Mouse (Mus musculus): ENCODE results near the gene Dennd4a.

DNA sequence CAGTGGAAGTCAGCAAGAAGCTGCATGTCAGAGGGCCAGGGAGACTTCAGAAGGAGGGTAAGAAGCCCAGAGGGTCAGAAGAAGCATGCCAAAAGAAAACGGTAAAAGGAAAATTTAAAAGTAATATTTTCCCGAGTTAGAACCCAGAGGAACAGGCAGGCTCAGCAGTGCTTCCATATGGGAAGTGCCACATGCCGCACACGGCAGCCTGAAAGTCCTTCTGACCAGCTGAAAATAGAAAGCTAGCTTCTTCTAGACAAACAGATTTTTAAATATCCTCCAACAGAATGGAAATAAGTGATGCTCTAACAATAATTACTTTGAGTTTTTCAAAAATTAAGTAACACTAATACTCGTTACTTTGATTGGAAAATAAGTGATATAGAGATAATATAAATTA, 74.9 kb downstream of the Dennd4a start:
- TF ChIP-seq POLR2A (IDR thresholded peaks at IDR 0.05; ENCODE audit: borderline replicate concordance, insufficient read depth, low read length) (no peak), CTCF (IDR thresholded peaks at IDR 0.05; ENCODE audit: borderline replicate concordance, insufficient read depth, low read depth, low read length) (no peak)

Data from cerebellum, adult 2 months (tissue).